Mouse (Mus musculus) retina, embryonic 14.5 days (tissue): Measurements from ENCODE around the gene Bach2.
A peak's percentile ranks its signal among the peaks of the same experiment; 100 is the strongest.

ENCODE experiments used
- DNase-seq: peaks from one replicate; pipeline ENCODE4 v3.0.0-alpha.2; 2015; ENCODE audit warnings: low spot score

Bach2 gene

DNA sequence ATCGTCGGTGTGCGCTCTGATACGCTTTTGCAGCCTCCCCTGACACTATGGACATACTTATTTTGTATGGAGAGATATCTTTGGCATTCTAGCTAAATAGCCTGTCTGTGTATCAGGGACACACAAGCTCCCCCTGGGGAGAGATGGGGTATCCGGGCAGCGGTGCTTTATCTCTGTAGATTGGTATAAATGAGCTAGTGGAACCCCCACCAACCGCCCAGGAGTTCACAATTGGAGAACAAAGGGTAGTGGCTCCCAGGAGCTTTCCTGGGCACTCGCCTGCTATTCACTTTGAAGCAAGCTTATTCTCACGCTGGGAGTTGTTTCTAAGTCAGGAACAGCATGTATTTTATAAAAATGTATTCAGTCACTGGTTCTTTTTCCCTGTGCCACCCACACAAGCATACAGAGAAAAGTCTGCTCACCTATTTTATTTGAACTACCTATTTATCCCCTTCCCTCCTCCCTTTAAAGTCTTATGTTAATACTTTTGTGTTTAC, 291.9 kb downstream of the Bach2 start:
- DNase-seq, result peak; percentile 48

DNA sequence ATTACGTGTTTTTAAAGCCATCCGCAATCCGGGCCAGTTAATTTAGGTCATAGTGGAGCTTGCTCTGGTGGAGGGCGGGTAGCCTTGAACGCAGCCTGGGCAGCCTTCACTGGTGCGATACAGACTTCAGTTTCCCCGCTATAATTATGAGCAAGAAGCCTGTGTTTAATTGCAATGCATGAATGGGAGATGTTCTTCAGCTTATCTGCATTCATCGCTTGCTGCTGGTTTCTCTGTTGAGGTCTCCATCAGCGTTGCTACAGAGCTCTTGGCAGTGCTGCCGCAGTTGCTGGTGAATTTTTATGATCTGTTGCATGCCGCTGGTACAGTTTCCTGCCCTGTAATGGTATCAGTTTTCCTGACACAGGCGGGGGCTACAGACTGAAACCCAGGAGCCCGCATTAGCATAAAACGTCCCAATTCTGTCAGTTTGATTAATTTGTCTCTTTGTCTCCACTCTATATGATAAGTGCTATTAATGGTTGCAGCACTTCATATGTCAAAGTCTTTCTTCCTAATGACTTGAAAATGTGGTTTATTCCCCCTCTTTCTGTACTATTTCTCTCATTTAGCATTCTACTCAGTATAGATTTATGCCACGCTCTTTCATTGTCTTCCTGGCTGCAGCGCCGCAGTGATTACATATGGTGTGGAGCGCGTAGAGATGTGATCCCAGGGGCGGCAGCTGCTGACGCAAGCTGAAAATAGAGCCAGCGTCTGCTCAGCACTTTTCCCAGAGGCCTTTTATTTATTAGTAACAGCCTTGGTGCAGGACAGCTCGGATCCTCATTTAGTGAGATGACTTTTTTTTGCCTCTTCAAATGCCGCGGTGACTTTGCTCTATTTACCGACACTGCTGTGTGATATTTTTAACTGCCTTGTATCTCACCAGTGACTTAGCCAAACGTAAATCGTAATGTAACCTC, 292.6 kb downstream of the Bach2 start:
- peak; percentile 79 for DNase-seq

DNA sequence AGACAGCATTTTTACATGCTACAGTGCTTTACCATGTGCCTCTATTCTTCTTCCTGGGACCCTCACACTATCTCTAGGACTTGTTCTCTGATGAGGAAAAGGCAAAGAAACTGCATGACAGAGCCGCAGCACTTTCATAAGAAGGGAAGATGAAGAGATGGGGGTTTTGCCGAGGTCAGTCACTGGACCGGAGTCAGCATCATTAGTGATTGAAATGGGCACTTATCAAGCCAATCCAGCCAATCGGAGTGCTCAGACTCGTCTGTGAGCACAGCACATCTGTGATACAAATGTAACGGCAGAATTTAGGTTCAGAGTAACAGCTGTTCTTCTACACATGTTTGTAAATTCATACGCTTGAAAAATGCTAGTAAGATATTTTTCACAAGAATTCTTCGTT, 293.5 kb downstream of the Bach2 start:
- DNase-seq, result peak; percentile 56

DNA sequence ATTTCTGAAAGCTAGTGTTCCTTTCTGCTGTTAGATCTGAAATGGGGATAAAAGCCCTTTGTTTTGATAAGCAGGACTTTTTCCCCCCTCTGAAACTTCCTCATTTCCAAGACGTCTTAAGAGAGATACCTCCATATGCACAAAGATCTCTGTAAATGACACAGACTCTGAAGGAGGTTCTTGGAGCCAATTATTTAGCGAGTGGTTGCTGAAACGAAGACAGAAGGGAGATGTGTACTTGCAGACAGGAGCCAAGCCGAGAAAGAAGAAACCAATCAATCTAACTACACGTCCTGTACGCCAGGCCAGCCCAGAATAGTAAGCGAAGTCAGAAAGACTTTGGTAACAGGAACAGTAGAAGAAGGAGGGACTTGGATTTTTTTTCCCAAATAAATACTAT, 295.1 kb downstream of the Bach2 start:
- DNase-seq, result no peak

GRCm38 (mm10) chr4:32535626-32536025, 297.0 kb downstream of the Bach2 start:
- no peak for DNase-seq

DNA sequence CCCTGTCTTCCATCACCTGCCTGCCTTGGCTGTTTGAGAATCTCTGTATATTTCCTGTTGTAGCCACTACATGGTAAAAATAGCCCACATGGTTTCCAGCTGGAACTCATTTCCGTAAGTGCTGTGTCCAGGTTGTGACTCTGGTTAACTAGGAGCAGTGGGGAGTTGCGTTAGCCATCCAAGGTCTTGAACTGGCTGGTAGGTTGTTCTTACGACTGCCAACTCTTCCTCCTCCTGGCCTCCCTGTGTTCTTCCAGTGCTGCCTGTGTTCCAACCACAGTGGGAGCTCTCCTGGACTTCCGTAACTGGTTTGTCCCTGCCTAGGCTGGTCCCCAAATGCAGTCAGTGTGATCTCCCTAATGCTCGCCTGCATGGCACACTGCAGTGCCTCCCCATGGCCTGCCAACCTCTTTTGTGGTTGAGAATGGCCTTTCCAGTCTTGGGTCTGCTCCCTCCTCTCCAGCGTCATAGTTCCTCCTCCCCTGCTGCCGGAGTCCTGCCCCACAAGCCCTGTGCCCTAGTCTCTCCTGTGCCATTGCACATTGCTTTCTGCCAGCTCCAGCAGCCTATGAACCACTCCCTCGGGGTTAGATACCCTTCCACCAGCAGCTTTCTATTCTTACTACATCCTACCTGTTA, 298.4 kb downstream of the Bach2 start:
- DNase-seq, result no peak

DNA sequence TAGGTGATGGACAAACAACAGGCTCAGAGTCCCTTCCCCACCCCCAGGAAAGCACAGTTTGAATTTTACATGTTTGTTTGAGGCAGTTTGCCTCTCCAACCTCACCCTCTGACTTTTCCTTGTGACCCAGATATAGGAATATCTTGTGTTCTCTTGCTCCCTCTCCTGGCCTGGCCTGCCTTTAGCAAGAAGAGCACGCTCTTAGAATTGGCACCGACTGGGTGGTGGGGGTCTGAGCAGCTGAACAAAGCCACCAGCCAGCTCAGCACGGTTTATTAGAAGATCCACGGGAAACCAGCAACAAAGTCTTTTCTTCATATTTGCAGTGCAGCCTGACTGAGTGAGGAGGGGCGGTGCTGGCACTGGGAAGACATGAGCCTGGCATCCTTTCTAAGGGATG, 299.5 kb downstream of the Bach2 start:
- DNase-seq, result peak; percentile 87

DNA sequence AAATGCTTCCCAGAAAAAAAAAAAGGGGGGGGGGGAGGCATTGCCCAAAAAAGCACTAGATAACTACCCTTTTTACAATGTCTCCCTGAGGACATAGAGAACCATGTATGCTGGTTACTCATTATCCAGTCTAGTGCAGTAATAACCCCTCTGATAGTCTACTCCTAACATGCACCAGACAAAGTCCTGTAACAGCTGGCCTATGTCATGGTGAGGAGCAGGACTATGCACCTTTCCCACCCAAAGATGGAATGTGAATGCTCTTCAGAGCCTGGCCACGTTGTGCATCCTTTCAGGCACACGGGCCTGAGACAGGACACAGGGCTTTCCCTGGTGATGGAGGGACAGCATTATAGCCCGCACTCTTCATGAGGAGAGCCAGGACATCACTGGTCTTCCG, 299.9 kb downstream of the Bach2 start:
- DNase-seq, result no peak

GRCm38 (mm10) chr4:32538987-32539386, 300.4 kb downstream of the Bach2 start:
- DNase-seq, result no peak

- DNase-seq, result no peak
These were observed 306.4 kb downstream of the Bach2 start for GRCm38 (mm10) chr4:32544821-32545545.

- DNase-seq, result no peak
These were observed 306.9 kb downstream of the Bach2 start for GRCm38 (mm10) chr4:32545548-32545947.

GRCm38 (mm10) chr4:32549150-32549549, 310.5 kb downstream of the Bach2 start:
- no peak for DNase-seq

- peak; percentile 59 for DNase-seq
These were observed 312.7 kb downstream of the Bach2 start for GRCm38 (mm10) chr4:32551337-32551736.

- DNase-seq, result no peak
These were observed 316.9 kb downstream of the Bach2 start for GRCm38 (mm10) chr4:32555506-32555905.

DNA sequence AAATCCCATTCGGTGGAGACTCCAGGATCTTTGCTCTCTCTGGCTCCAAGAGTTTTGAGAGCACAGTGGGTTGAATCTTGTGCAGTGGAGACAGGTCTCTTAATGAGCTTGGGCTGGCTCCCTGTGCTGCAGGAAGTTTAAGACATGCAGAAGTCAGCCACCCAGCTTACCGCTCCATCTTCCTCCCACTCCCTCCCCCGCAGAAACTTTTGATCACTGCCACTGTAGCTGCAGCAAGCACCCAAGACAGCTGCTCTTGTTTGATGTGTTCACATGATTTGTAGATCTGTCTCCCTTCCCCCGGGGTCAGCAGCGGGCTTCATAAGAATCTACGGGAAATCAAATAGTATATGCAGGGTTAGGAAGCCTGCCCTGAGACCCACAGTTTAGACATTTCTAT, 321.6 kb downstream of the Bach2 start:
- peak; percentile 46 for DNase-seq

DNA sequence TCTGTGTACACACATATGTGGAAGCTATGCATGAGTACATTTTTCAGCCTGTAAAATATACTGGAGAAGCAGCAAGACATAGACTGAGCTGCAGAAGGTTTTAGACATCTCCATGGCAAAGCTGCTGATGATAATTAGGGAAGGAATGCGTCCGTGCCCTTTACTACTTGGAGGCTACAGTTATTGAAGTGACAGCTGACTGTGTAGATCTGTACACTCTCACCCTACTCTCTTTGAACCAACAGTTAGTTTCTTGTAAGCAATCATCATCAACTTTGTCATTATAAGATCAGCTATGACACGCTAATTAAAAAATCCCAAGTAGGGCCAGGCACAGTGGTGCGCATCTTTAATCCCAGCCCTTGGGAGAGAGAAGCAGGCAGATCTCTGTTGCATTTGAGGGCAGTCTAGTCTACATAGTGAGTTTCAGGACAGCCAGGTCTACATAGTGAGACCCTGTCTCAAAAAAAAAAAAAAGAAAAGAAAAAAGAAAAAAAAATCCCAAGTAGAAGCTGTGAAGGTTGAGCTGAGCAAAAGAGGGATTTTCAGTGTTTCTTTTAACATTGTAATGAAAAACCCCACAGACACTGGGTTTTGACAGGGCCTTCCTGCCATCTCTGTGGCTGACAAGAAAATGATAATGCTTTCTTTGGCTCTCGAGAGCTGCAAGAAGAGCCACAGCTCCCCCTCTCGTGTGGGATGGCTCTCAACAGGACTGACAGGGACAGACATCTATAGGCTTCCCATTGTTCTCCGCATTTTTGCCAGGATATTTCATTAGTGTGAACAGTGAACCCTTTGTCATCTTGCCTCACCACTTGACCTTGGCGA, 322.3 kb downstream of the Bach2 start:
- peak; percentile 87 for DNase-seq

DNA sequence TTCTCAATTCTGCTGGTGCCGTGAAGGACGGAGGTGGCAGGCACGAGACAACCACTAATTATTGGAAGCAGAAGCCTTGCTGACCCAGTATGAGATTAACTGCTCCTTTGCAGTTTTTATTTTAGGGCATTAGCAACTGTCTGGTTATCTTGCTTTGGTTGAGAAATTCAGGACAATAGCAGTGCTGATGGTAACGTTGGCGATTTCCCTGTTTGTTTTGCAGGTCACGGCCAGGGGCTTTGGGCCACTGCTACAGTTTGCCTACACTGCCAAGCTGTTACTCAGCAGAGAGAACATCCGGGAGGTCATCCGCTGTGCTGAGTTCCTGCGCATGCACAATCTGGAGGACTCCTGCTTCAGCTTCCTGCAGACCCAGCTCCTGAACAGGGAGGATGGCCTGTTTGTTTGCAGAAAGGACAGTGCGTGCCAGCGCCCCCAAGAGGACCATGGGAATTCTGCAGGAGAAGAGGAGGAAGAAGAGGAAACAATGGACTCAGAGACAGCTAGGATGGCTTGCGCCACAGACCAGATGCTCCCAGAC, 323.0 kb downstream of the Bach2 start:
- DNase-seq, result peak; percentile 78

DNA sequence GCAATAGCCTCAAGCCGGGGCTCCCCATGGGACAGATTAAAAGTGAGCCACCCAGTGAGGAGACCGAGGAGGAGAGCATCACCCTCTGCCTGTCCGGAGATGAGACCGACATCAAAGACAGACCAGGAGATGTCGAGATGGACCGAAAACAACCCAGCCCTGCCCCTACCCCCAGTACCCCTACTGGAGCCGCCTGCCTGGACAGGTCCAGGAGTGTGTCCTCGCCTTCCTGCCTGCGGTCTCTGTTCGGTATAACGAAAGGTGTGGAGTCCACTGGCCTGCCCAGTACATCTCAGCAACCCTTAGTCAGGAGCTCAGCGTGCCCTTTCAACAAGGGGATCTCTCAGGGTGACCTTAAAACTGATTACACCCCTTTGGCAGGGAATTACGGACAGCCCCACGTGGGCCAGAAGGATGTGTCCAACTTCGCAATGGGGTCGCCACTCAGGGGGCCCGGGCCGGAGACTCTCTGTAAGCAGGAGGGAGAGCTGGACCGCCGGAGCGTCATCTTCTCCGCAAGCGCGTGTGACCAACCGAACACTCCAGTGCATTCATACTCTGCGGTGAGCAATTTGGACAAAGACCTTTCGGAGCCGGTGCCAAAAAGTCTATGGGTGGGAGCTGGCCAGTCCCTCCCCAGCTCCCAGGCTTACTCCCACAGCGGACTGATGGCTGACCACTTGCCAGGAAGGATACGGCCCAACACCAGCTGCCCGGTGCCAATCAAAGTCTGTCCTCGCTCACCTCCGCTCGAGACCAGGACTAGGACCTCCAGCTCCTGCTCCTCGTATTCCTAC, 323.9 kb downstream of the Bach2 start:
- DNase-seq, result no peak

GRCm38 (mm10) chr4:32564416-32564815, 325.8 kb downstream of the Bach2 start:
- no peak for DNase-seq

DNA sequence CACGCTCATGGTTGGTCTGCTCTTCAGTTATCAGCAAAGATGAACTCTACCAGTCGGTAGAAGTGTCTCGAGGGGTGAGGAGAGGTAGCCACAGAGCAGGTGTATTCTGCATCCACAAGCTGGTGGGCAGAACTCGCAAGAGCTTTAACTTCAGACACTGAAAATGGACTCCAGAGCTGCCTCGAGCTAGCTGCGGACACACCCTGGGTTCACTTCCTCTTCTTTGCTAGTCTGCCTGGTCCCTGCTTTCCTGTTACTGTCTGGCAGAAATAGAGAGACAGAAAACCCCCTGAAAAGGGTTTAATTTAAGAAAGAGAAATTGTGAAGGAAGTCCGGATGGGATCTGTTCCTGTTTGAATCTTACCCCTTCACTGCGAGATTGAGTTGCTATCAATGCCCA, 326.3 kb downstream of the Bach2 start:
- DNase-seq, result no peak

GRCm38 (mm10) chr4:32569054-32569453, 330.4 kb downstream of the Bach2 start:
- DNase-seq, result no peak
